Mouse (Mus musculus): ENCODE measurements around the gene Cxcr1.
"Not testable (repeated sequence)": the region's sequence is repeated elsewhere in the genome, so short reads cannot be mapped to it uniquely, and the experiment has no call there.

The Cxcr1 gene

DNA sequence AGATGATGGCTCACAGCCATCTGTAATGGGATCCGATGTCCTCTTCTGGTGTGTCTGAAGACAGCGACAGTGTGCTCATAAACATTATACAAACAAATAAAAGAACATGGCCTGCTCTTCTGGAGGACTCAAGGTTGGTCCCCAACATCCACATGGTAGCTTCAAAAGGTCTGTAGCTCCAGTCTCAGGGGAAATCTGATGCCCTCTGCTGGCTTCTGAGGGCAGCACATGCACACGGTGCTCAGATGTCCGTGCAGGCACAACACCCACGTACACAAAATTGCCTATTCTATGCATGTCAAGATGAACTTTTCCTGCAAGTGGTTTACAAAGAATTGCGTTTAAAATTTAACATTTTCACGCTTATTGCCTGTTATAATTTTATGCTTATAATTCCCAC lies 1.5 kb upstream of the Cxcr1 start:
- no peak for DNase-seq

DNA sequence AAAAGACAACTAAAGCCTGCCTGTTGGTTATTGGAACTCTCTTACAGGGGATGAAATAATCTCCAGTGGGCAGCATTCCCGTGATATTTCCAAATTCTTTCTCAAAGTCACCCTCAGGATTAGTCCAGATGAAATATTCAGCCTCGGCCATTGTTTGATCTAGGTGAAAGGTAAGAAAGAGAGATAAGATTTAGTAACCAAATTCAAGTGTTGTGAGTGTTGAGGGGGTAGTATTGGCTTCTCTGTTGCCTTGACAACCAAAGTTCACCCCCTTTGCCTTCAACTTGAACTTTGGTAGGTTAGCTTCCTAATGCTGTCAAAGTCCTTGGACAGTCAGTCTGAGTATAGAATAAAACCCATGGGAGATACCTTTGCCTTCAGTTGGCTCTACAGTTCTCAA lies 1.7 kb downstream of the Cxcr1 start:
- DNase-seq = no peak

DNA sequence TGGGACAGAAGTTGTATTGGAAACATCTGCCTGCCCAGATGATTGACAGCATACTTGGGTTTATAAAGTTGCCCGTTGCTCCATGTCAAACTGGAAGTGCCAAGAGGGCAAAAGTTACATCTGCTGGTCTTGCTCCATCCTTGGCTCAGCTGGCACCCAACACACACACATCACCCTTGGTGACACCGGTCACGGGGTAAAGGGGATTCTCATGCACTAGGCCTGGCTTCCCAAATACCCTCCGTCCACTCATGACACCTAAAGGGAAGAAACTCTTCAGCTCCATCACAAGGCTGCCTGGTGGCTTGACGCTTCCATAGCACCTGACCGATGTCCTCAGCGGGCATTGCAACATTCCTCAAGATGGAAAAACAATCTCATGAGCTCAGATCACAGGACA lies 4.0 kb downstream of the Cxcr1 start:
- no peak for DNase-seq

DNA sequence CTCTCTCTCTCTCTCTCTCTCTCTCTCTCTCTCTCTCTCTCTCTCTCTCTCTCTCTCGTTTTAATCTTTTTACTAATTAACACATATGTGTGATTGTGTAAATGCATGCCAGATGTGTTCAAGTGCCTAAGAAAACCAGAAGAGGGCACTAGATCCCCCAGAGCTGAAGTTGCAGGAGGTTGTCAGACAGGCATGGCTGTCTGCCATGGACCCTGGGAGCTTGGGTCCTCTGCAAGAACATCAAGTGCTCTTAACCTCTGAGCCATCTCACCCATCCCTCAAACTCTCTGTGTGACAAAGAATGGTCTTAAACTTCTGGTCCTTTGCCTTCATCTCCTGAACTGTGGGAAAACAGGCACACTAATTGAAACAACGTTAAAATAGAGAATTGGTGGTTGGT lies 11.4 kb downstream of the Cxcr1 start:
- DNase-seq = no peak

DNA sequence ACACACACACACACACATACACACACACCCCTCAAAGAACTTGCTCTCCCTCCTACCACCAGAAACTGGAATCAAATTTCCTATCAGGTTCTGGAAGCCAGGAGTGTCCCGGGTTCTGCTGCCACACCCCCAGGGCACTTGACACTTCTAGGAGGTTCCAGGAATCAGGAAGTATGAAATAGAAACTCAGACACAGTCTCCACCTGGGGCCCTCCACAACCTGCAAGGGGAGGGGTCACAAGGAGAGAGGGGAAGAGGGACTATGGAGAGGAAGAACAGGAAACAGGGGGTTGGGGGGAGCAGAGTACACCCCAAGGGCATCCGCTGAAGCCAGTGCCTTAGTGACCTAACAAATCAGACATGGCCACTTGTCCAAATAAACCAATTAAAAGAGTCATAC lies 13.0 kb downstream of the Cxcr1 start:
- DNase-seq = no peak

DNA sequence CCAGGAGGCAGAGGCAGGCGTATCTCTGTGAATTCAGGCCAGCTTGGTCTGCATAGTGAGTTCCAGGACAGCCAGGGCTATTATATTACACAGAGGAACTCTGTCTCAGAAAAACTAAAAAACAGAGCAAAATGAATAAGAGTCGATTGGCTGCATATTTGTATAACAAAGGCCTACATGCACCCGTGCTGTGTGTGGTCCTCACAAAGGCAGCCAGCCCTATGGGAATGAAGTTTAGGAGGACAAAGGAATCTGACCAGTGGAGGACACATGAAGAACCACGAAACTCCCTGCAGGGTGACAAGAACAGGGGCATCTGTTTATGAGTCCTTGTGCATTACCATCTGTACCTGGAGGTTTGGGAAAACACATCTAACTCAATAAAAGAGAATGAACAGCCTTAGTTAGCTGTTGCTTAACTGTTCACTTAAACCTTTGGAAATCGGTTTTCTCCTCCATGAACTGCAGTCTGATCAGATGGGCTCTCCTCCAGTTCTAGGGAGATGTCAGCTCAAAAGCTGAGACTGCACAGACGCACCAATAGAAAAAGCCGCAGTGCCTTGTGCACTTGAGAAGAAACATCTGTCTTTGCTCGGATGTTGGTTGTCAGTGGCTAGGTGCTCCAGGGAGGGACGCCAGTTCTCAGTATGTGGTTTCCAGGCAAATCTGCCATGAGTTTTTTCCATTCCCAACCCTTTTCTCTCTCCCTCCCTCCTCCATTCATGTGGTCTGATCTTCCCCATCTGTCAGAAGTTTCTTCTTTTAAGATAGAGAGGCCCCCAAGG lies 14.6 kb downstream of the Cxcr1 start:
- no peak for DNase-seq

DNA sequence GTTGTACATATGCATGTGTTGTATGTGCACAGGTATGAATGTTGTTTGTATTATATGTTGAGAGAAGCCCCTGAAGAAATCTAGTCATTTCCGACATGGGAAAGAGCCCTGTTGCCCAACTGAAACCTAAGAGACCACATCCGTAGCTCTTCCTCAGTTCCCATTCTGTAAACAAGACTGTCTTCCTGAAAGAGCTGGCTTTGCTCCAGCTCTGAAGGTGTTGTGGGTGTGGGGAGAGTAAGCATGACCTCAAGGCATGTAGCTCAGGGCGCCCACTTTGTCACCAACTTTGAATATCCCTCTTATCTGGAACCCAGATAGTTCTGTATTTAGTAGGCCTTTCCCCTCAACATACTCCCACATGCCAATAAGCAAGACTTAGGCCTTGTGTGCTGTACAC lies 15.8 kb downstream of the Cxcr1 start:
- no peak for DNase-seq

DNA sequence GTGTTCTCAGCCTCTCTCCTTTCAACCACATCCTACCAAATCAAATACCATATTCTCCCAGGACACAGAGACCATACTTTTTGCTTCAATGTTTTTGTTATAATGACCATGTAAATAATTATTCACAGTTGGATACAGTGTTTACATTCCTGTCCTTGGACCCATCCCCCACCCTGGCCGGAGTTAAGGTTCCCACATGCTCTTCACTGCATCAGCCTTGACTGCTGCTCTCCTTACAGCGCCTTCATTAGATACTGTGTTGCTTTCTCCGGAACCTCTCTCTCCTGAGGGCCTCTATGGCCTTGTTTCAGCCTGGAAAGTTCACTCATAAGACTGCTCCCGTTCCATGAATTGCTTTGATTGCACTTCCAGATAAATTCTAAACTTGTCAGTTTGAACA lies 18.7 kb downstream of the Cxcr1 start:
- no peak for DNase-seq

DNA sequence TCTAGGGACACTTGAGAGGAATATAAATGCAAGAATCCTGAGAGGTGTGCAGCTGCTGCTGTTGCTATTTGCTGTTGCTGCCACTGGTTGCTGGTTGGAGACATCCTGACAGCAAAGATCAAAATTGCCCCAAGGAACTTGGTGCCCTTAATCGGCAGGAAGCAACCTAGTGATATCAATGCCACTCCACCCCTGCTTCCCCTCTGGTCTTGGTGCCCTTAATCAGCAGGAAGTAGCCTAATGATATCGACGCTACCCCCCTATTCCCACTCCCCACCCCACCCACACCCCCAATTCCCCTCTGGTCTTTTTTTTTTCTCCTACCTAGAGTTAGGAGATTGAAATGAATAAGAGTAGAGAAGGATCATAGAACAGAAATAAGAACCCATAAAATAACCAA lies 21.7 kb downstream of the Cxcr1 start:
- no peak for DNase-seq

DNA sequence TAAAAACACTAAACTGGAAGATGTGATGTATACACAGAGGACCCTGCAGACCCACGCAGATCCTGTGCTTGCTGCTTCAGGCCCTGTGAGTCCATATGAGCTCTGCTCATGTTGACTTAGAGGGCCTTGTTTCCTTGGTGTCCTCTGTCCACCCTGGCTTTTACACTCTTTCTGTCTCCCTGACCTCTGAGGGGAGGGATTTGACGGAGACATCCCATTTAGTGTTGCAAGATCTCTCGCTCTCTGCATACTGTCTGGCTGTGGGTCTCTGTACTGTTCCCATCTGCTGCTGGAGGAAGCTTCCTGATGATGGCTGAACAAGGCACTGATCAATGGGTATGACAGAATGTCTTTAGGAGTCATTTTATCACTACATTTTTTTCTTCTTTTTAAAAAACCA lies 24.7 kb downstream of the Cxcr1 start:
- no peak for DNase-seq

DNA sequence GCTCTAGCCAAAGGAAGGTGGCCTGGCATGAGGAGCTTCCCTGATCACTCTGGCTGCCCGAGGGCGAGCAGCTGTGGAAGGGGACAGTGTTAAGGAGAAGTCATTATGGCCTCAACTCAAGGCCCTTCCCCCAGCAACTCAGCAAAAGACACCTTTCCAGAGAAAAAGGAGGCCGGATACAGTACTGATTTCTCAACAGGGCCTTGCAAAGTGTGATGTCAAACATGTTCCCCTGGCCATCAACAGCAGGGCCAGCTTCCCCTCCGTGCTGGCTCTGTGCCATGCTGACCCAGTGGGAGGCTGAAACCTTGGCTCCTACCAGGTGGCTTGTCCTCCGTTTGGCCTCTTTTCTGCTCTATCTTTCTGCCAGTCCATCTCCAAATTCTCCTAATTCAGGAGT lies 27.3 kb downstream of the Cxcr1 start:
- DNase-seq = peak; percentile 2

DNA sequence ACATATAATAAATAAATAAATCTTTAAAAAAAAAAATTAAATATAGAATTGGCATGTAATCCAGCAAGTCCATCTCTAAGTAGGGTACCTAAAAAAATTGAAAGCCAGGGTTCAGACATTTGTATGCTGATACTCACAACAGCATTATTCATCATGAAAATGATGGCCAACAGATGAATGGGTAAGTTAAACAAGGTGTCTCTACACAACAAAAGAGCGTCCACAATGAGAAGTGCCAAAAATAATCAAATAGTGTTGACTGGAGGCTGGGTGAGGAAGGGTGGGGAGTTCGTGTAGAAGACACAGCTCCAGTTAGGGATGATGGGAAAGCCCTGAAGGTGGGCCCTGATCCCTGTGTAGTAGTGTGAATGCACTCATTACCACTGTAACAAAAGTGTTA lies 34.4 kb downstream of the Cxcr1 start:
- DNase-seq = no peak

DNA sequence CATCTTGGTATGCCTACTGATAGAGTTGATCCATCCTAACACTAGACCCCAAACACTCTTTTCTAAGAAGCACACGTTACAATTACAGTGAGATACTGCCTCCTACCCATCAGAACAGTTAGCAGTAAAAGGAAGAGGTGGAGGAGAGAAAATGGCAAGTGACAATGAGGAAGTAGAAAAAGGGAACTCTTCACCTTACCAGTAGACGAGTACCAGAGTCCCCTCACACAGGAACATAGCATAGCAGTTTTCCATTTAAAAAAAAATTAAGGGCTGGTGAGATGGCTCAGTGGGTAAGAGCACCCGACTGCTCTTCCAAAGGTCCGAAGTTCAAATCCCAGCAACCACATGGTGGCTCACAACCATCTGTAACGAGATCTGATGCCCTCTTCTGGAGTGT lies 34.8 kb downstream of the Cxcr1 start:
- not testable (repeated sequence) for DNase-seq

DNA sequence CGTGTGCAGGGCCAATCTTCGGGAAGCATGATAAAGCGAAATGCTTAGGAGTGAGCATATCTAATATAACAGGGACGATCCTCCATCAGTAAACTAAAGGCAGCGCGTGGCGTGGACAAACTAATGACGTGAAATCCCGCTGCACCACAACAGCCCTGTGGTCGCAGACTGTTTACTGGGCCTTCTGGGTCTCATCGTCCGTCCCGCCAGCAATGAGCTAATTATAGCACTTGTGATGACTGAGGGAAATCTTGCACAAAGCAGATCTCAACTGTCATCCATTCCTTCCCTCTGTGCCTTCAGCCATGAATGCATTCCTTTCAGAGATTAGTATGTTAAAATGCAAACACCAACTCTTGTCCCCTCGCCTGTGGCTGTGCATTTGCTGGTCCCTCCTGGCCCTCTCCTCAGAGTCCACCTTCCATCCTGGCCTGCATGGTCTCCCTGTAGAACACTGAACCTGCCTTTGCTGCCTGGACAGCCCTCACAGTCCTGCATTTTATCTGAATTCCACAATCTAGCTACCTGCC lies 38.0 kb downstream of the Cxcr1 start:
- no peak for DNase-seq

DNA sequence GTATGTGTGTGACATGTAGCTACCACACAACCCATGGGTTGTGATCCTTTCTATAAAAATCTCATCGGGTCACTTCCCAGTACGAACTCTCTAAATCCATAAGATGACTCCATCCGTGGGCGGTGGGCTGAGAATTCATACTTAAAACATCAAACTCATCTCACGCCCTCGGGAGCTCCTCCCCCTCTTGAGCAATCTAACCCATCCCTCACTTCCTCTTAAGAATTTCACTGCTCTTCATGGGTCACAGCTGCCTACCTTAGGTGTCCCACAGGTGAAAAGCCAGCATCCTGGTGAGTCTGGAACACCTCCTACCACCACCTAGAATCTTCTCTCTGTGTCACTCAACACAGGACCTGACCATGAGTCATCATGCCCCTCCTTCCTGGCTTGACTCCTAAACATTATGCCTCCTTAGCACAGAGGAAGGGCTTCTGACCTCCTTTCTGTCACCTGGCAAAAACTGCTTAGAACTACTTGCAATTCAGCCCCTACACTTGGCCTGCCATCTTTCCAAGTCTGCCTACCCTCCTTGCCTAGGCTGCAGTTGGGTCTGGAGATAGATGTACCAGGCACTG lies 38.9 kb downstream of the Cxcr1 start:
- DNase-seq = no peak

DNA sequence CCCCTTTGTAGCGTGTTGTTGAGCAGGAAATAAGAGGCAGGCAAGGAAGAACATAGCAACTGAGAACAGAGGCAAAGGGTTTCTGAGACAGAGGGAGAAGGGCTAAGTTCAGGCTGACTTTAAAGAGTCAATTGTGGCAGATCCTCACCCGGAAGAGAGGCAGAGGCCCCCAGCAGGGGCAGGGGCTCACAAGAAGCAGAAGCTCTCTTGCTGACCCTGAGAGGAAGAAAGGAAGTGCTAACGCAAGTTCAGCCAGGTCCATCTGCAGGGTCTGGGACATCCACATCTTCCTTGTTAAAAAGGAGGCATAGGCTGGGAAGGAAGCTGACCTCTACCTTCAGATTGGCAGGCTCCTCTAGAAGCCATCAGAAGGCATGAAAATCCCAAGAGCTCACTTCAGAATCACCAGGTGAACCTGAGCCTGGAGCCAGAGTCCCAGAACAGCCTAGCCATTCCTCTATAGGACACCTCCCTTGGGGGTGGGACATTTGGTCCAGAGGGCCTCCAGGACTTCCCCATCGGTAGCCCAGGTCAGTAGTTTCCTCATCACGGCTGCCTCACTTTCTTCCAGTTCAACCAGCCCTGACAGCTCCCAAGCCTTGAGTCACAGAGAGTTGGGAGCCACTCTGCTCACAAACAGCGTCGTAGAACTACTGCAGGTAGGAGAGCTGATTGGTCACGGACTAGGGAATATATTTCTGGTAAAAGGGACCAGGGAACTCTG lies 40.8 kb downstream of the Cxcr1 start, which contains the start of gene Cxcr2:
Cxcr2 (plus strand) TSS at position 529 of the 724 bp plus-strand sequence.
- DNase-seq = no peak

DNA sequence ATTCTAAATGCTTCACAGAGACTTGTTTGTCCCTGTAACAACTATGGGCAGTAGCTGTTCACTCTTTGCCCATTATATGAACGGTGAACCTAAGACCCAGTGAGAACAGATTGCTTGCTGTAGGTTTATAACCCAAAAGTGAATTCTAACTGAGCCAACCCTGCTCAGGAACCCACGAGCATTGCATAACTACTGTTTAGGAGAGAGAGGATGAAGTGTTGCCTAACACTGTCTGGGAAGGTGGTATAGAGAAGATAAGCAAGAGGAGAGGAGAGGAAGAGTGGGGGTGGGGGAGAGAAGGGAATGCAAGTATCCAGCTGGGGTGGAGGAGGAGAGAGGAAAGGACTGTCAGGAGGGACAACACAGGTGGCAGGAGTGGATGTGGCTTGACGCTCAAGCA lies 43.3 kb downstream of the Cxcr1 start:
- no peak for DNase-seq

DNA sequence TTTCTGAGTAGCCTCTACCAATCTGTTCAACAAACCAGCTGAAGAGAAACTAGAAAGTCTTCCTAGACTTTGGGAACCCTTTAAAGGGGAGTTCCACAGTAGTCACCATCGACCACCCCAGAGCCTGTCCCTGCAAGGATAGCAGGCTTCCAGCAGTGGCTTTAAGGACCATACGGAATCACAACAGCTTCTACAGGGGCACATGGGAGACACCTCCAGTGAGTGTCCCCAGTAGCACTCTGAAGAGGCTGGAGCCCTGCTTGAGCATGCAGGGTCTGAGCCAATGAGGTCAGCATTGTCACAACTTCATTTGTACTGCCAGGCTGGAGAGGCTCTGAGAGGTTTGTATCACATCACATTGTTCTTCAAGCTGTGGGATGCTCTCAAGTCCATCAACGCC lies 44.3 kb downstream of the Cxcr1 start:
- DNase-seq = no peak

DNA sequence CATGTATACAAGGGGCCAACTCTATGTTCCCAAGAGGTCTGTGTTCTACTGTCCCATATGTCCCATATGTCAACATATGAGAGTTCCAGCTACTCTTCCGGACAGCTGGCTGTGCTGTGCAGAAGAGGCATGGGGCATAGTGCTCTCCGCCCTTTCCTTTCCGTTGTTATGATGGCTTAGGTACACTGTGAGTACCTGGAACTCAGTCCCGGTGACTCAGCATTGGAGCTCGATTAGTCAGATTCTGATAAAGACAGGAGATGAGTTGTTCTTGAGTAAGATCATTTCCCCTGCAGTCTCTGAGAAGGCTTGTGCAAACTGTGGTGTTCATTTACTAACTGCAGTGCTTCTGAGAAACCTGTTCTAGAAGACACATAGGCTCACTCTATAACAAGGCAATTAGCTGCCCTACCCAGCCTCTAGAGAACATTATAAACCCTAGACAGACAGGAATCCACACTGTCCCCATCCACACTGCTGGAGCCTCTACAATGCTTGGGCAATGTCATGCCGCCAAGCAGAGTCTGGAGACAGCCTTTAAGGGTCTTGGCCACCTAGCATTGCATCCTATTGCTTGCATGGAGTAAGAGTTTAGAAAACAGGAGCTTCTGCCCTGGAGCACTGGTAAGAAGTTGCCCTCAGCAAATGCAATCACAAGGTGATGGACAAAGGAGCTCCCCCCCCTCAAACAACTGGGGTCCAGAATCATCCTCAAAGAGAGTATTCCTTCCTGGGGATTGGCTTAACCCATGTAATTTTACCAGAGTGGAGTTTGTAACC lies 45.1 kb downstream of the Cxcr1 start:
- DNase-seq = no peak
